ENCODE assay signal across 8 mouse cellular contexts in the genomic region with DNA sequence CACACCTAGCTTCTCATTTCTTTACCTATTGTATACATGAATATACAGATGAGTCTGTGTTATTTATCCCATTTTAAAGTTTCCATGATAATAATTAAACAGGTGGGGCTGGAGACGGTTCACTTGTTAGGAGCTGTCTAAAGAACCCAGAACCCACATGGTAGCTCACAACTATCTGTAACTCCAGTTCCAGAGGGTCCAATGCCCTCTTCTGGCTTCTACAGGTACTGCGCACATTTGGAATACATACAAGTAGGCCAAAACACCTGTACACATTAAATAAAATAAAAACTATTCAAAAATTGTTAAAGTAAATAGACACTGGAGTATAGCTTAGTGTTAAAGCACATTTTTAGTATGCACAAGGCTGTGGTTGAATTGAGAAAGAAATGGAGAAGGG. TPM values are rescaled to one million over a fixed set of nuclear protein-coding genes. Genes with fewer than 3 reads are reported as not detected.
A peak's percentile ranks its signal among the peaks of the same experiment; 100 is the strongest.
DNase-seq lines count a peak whose midpoint lies in the region; ATAC-seq lines count a peak whose summit lies in the region.

No protein-coding gene starts in this region.

- H3K27ac ChIP-seq in hindbrain, embryonic 14.5 days: no peak overlapping the region
- H3K27ac ChIP-seq in hindbrain, embryonic 13.5 days: no peak overlapping the region
- H3K27ac ChIP-seq in midbrain, embryonic 10.5 days (replicated peaks): no peak overlapping the region

- WGBS in hindbrain, embryonic 14.5 days: 72% methylated on average over 2 of the region's 2 CpGs
- 72% methylated on average over 2 of the region's 2 CpGs for WGBS in hindbrain, embryonic 13.5 days
- 83% methylated on average over 2 of the region's 2 CpGs for WGBS in midbrain, embryonic 10.5 days

- no peaks in the 10 kb centered on the region for H3K27me3 ChIP-seq in hindbrain, embryonic 14.5 days (ENCODE audit: control insufficient read depth, insufficient read depth, low read length)
- H3K27me3 ChIP-seq in hindbrain, embryonic 13.5 days: no peaks in the 10 kb centered on the region
- no peaks in the 10 kb centered on the region for H3K27me3 ChIP-seq in splenic B cell, adult 2 months (ENCODE audit: control insufficient read depth, insufficient read depth, low read length, poor library complexity, severe bottlenecking)
- H3K27me3 ChIP-seq in midbrain, embryonic 10.5 days (ENCODE audit: low read depth, poor library complexity, severe bottlenecking): no peaks in the 10 kb centered on the region

- no peaks in the 10 kb centered on the region for H3K9me3 ChIP-seq in hindbrain, embryonic 14.5 days (ENCODE audit: control insufficient read depth, low read length)
- H3K9me3 ChIP-seq in hindbrain, embryonic 13.5 days: no peaks in the 10 kb centered on the region
- H3K9me3 ChIP-seq in midbrain, embryonic 10.5 days (replicated peaks): no peaks in the 10 kb centered on the region

- no peaks in the 10 kb centered on the region for H3K4me1 ChIP-seq in hindbrain, embryonic 14.5 days (replicated peaks; ENCODE audit: control insufficient read depth, insufficient read depth, low read length)
- H3K4me1 ChIP-seq in hindbrain, embryonic 13.5 days (replicated peaks): no peaks in the 10 kb centered on the region
- no peaks in the 10 kb centered on the region for H3K4me1 ChIP-seq in midbrain, embryonic 10.5 days

- no peak for ATAC-seq in hindbrain, embryonic 14.5 days (ENCODE audit: low FRiP score)
- no peak for ATAC-seq in hindbrain, embryonic 13.5 days (ENCODE audit: low FRiP score)
- peak; percentile 52; the same call in 1 of the 2 replicates for ATAC-seq in granulocyte monocyte progenitor cell, adult 5-6 weeks (replicated peaks; ENCODE audit: poor library complexity, severe bottlenecking)

- no peak overlapping the region for H3K9ac ChIP-seq in hindbrain, embryonic 14.5 days
- no peak overlapping the region for H3K9ac ChIP-seq in hindbrain, embryonic 13.5 days

- H3K36me3 ChIP-seq in hindbrain, embryonic 14.5 days (replicated peaks; ENCODE audit: control insufficient read depth, insufficient read depth): peaks cover 37% of the 10 kb centered on the region
- peaks cover 45% of the 10 kb centered on the region for H3K36me3 ChIP-seq in hindbrain, embryonic 13.5 days
- peaks cover 23% of the 10 kb centered on the region for H3K36me3 ChIP-seq in splenic B cell, adult 2 months (ENCODE audit: control insufficient read depth, insufficient read depth, low read length, poor library complexity, severe bottlenecking)
- peaks cover 56% of the 10 kb centered on the region for H3K36me3 ChIP-seq in midbrain, embryonic 10.5 days

- no peak overlapping the region for H3K4me3 ChIP-seq in hindbrain, embryonic 14.5 days (replicated peaks; ENCODE audit: low read length)
- no peak overlapping the region for H3K4me3 ChIP-seq in hindbrain, embryonic 13.5 days
- no peak overlapping the region for H3K4me3 ChIP-seq in midbrain, embryonic 10.5 days

- H3K4me2 ChIP-seq in hindbrain, embryonic 14.5 days (replicated peaks): no peak overlapping the region
- no peak overlapping the region for H3K4me2 ChIP-seq in hindbrain, embryonic 13.5 days

- DNase-seq in hindbrain, embryonic 14.5 days (ENCODE audit: low spot score): peak; percentile 50
- peak; percentile 72 for DNase-seq in 416B (ENCODE audit: low read depth)
- DNase-seq in ES-CJ7 (ENCODE audit: low read depth, low spot score): peak; percentile 61
- DNase-seq in splenic B cell, adult 2 months (ENCODE audit: low read depth, low spot score): peak; percentile 75
- DNase-seq in midbrain, embryonic 10.5 days (ENCODE audit: low spot score): no peak
- no peak for DNase-seq in gastrocnemius, postnatal 25 days

RNA-seq across cellular contexts. Expression of gene Tmem50b, which starts 15.3 kb away (rescaled TPM):
- 106 and 127 TPM in 2 replicates for polyA plus RNA-seq in hindbrain, embryonic 14.5 days (2014; fragmentation: Nextera tagmentation; extraction: Ambion mirVana)
- polyA plus RNA-seq in hindbrain, embryonic 13.5 days (2015; fragmentation: Nextera tagmentation; extraction: Ambion mirVana): 69.1 and 69.5 TPM in 2 replicates
- total RNA-seq in granulocyte monocyte progenitor cell, adult 5-6 weeks (2014; fragmentation: Nextera tagmentation): 56.8 and 64.9 TPM in 2 replicates
- total RNA-seq in granulocyte monocyte progenitor cell, adult 5-6 weeks (2017): 38.5 and 41.1 TPM in 2 replicates
- polyA plus RNA-seq in midbrain, embryonic 10.5 days (2016; fragmentation: Nextera tagmentation; extraction: Ambion mirVana): 41.4 and 43.3 TPM in 2 replicates
- total RNA-seq in gastrocnemius, postnatal 25 days (2021): 10 to 100 TPM; 18.2 to 18.5 TPM

RNA-seq across cellular contexts. Expression of gene Ifngr2, which starts 35.4 kb away (rescaled TPM):
- polyA plus RNA-seq in hindbrain, embryonic 14.5 days (2014; fragmentation: Nextera tagmentation; extraction: Ambion mirVana): 106 and 114 TPM in 2 replicates
- 72.1 and 73.0 TPM in 2 replicates for polyA plus RNA-seq in hindbrain, embryonic 13.5 days (2015; fragmentation: Nextera tagmentation; extraction: Ambion mirVana)
- 29.2 TPM in 2 replicates for total RNA-seq in granulocyte monocyte progenitor cell, adult 5-6 weeks (2014; fragmentation: Nextera tagmentation)
- total RNA-seq in granulocyte monocyte progenitor cell, adult 5-6 weeks (2017): 12.8 and 13.0 TPM in 2 replicates
- polyA plus RNA-seq in midbrain, embryonic 10.5 days (2016; fragmentation: Nextera tagmentation; extraction: Ambion mirVana): 23.8 and 34.5 TPM in 2 replicates
- 10 to 100 TPM; 50.5 to 71.4 TPM for total RNA-seq in gastrocnemius, postnatal 25 days (2021)

RNA-seq across cellular contexts. Expression of gene Dnajc28, which starts 36.5 kb away (rescaled TPM):
- 5.2 and 6.0 TPM in 2 replicates for polyA plus RNA-seq in hindbrain, embryonic 14.5 days (2014; fragmentation: Nextera tagmentation; extraction: Ambion mirVana)
- polyA plus RNA-seq in hindbrain, embryonic 13.5 days (2015; fragmentation: Nextera tagmentation; extraction: Ambion mirVana): 5.2 and 7.0 TPM in 2 replicates
- 2.4 and 2.8 TPM in 2 replicates for total RNA-seq in granulocyte monocyte progenitor cell, adult 5-6 weeks (2014; fragmentation: Nextera tagmentation)
- total RNA-seq in granulocyte monocyte progenitor cell, adult 5-6 weeks (2017): 6.1 and 9.2 TPM in 2 replicates
- 4.0 and 4.9 TPM in 2 replicates for polyA plus RNA-seq in midbrain, embryonic 10.5 days (2016; fragmentation: Nextera tagmentation; extraction: Ambion mirVana)
- total RNA-seq in gastrocnemius, postnatal 25 days (2021): 10 to 100 TPM; 11.8 to 12.7 TPM

Comparison
In these comparisons a context has a peak if more than half of its experiments do, and no peak if none do; other contexts are left out.
1. DNase-seq: peak in hindbrain, embryonic 14.5 days (single experiment), 416B (single experiment), ES-CJ7 (single experiment) and splenic B cell, adult 2 months (single experiment); none in midbrain, embryonic 10.5 days (single experiment) and gastrocnemius, postnatal 25 days (single experiment).